In the genomic region with DNA sequence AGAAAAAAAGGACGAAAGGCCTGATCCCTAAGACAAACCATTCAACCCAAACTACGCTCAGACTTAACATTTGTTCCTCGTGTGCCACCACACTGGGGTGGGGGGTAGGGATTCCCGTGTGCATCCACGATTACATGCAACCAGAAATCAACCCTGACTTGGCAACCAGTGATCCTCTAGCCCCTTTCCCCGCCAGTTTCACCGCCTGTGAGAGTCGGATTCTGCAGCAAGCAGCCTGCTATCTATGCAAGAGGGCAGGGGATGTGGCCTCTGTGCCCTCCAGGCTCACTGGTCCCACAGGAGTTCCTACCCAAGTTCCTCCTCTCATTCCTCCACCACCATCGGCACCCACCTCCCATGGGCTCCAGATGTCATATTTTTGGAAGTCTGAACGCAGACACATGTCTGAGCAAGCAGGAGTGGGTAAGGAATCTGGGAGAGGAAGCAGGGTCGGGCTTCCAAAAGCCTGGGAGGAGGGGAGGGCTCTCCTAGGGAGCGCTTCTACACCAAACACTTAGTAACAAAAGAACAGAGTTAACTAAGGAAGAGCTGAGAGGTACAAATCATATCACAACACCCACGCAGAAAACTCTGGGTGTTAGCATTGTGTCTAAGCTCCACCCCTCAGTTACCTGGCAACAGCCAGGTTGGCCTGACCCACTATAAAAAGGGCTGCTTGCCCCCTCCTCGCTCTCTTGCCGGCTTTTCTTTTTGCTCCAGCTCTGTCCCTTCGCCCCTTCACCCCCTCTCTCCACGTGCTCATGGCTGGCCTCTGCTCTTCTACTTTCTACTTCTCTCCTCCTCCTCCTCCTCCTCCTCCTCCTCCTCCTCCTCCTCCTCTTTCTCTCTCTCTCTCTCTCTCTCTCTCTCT, we compare ENCODE assay signal across 8 mouse cellular contexts.
DNase-seq lines count a peak whose midpoint lies in the region; ATAC-seq and TF ChIP-seq lines count a peak whose summit lies in the region.

No protein-coding gene starts in this region.

- TF ChIP-seq CTCF in gastrocnemius, adult 2 months (IDR thresholded peaks at IDR 0.05) = no peak
- TF ChIP-seq CTCF in intestine, postnatal 0 days (IDR thresholded peaks at IDR 0.05; ENCODE audit: low read depth) = no peak

- DNase-seq in gastrocnemius, adult 2 months = no peak
- DNase-seq in gastrocnemius, postnatal 14 days = no peak
- no peak for DNase-seq in neural tube, embryonic 11.5 days (ENCODE audit: low spot score)
- DNase-seq in neural tube, embryonic 10.5 days (ENCODE audit: extremely low spot score, low spot score) = no peak
- no peak for DNase-seq in frontal cortex, postnatal 36 days (ENCODE audit: low spot score in 2 of 2)
- DNase-seq in thymus, postnatal 4 days = no peak

- no peaks in the 10 kb centered on the region for H3K9me3 ChIP-seq in neural tube, embryonic 11.5 days (ENCODE audit: control insufficient read depth, low read length)
- no peaks in the 10 kb centered on the region for H3K9me3 ChIP-seq in intestine, postnatal 0 days (ENCODE audit: control insufficient read depth)
- H3K9me3 ChIP-seq in stomach, embryonic 16.5 days (replicated peaks; ENCODE audit: control insufficient read depth, low read length) = no peaks in the 10 kb centered on the region

- ATAC-seq in neural tube, embryonic 11.5 days (ENCODE audit: insufficient read depth, low FRiP score, low TSS enrichment) = peak; percentile 16; the same call in 1 of the 2 replicates
- no peak for ATAC-seq in intestine, postnatal 0 days
- ATAC-seq in stomach, embryonic 16.5 days (ENCODE audit: insufficient read depth, low FRiP score) = peak; percentile 34; the same call in 1 of the 2 replicates

- WGBS in neural tube, embryonic 11.5 days = 52% methylated on average over 17 of the region's 17 CpGs
- WGBS in intestine, postnatal 0 days = 54% methylated on average over 17 of the region's 17 CpGs
- whole genome bisulfite sequencing in stomach, embryonic 16.5 days = 31% methylated on average over 17 of the region's 17 CpGs

- no peaks in the 10 kb centered on the region for H3K36me3 ChIP-seq in neural tube, embryonic 11.5 days (ENCODE audit: control insufficient read depth, insufficient read depth, low read length)
- no peaks in the 10 kb centered on the region for H3K36me3 ChIP-seq in intestine, postnatal 0 days (ENCODE audit: control insufficient read depth, insufficient read depth)
- H3K36me3 ChIP-seq in stomach, embryonic 16.5 days (ENCODE audit: control insufficient read depth, insufficient read depth, low read length) = no peaks in the 10 kb centered on the region

- H3K4me2 ChIP-seq in neural tube, embryonic 11.5 days (ENCODE audit: low read depth) = no peak overlapping the region
- peak overlapping the region; percentile 21 for H3K4me2 ChIP-seq in intestine, postnatal 0 days (replicated peaks; ENCODE audit: low read depth)
- peak overlapping the region; percentile 49 for H3K4me2 ChIP-seq in stomach, embryonic 16.5 days (ENCODE audit: low read depth, low read length)

- intact Hi-C loops in gastrocnemius, adult 2 months (cut with DNase I) = loop anchor here (5.0 kb wide), 2 partner anchors 74 to 89 kb away; no protein-coding TSS in a partner anchor
- intact Hi-C loops in gastrocnemius, postnatal 14 days (cut with DNase I; ENCODE audit: low total_unique reads) = no loop called here

- peak overlapping the region; percentile 40; the same call in 1 of the 2 replicates for H3K4me3 ChIP-seq in gastrocnemius, adult 2 months
- H3K4me3 ChIP-seq in neural tube, embryonic 11.5 days (ENCODE audit: low read depth, low read length) = no peak overlapping the region
- H3K4me3 ChIP-seq in intestine, postnatal 0 days (ENCODE audit: low read depth, low read length) = no peak overlapping the region
- peak overlapping the region; percentile 28 for H3K4me3 ChIP-seq in stomach, embryonic 16.5 days (replicated peaks; ENCODE audit: low read length)

- H3K27ac ChIP-seq in gastrocnemius, adult 2 months = 0 out of 2 replicates have a peak overlapping the region, but pooled peaks have one; percentile 43
- 0 out of 2 replicates have a peak overlapping the region, but pooled peaks have one; percentile 35 for H3K27ac ChIP-seq in neural tube, embryonic 11.5 days (ENCODE audit: low read depth, low read length)
- H3K27ac ChIP-seq in intestine, postnatal 0 days (ENCODE audit: low read depth, low read length) = no peak overlapping the region
- peak overlapping the region; percentile 78 for H3K27ac ChIP-seq in stomach, embryonic 16.5 days (ENCODE audit: low read length)

- no peak overlapping the region; the same call in 1 of the 2 replicates for H3K9ac ChIP-seq in neural tube, embryonic 11.5 days (ENCODE audit: low read length)
- H3K9ac ChIP-seq in intestine, postnatal 0 days (ENCODE audit: low read depth, low read length) = no peak overlapping the region
- H3K9ac ChIP-seq in stomach, embryonic 16.5 days (ENCODE audit: low read length) = peak overlapping the region; percentile 57

- H3K4me1 ChIP-seq in neural tube, embryonic 11.5 days (ENCODE audit: control insufficient read depth, insufficient read depth, low read length) = peaks cover 11% of the 10 kb centered on the region; the same call in 1 of the 2 replicates
- no peaks in the 10 kb centered on the region for H3K4me1 ChIP-seq in intestine, postnatal 0 days (replicated peaks; ENCODE audit: control insufficient read depth, insufficient read depth, low read length)
- peaks cover 22% of the 10 kb centered on the region for H3K4me1 ChIP-seq in stomach, embryonic 16.5 days (ENCODE audit: control insufficient read depth, insufficient read depth, low read length)

- H3K27me3 ChIP-seq in neural tube, embryonic 11.5 days (ENCODE audit: control insufficient read depth, insufficient read depth, low read length) = no peaks in the 10 kb centered on the region
- H3K27me3 ChIP-seq in intestine, postnatal 0 days (replicated peaks; ENCODE audit: control insufficient read depth, insufficient read depth, low read length) = no peaks in the 10 kb centered on the region
- H3K27me3 ChIP-seq in stomach, embryonic 16.5 days (ENCODE audit: control insufficient read depth, insufficient read depth, low read length) = no peaks in the 10 kb centered on the region

Comparison
In these comparisons a context has a peak if more than half of its experiments do, and no peak if none do; other contexts are left out.
1. H3K4me3 ChIP-seq: peak in gastrocnemius, adult 2 months (single experiment) and stomach, embryonic 16.5 days (single experiment); none in neural tube, embryonic 11.5 days (single experiment) and intestine, postnatal 0 days (single experiment).